Mouse (Mus musculus): ENCODE data around the gene Zfp354b.

Gene Zfp354b

GRCm38 (mm10) chr11:50883756-50884155 is 47.7 kb downstream of the Zfp354b start:
- no peak for DNase-seq (ENCODE audit: low read depth)

GRCm38 (mm10) chr11:50878641-50879040 is 52.8 kb downstream of the Zfp354b start:
- DNase-seq (ENCODE audit: low read depth): no peak

Data from c-Kit-positive CD71-negative TER-119-negative erythroid progenitor cells, embryonic 14.5 days (primary cell).